Mouse (Mus musculus): ENCODE measurements around the gene Ntrk3.

Gene Ntrk3

DNA sequence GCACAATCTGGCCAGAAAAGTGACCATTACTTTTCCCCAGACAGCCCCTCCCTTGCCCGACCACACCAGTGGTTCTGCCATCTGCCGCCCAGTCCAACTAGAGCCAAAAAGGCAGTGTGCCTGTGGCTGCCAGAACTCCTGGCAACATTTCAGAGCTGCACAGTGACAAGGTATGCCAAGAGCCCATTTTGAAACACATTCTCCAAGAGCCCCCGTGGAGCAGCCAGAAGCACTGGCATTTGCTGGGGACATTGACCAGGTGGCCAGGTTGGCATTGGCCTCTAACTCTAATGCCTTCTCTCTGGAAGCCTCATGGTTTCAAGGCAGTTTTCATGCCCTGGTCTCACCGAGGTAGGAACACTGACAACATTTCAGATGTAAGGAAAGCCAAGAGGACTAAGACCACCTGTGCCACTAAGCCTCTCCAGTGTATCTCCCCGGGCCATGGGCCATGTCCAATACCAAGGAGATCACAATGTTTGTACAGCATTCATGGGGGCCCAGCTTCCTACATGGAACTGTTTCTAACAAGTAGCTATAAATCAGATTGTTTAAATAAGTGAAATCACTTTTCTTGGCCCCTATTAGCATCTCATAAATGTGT is 218.9 kb downstream of the Ntrk3 start:
- DNase-seq: no peak

DNA sequence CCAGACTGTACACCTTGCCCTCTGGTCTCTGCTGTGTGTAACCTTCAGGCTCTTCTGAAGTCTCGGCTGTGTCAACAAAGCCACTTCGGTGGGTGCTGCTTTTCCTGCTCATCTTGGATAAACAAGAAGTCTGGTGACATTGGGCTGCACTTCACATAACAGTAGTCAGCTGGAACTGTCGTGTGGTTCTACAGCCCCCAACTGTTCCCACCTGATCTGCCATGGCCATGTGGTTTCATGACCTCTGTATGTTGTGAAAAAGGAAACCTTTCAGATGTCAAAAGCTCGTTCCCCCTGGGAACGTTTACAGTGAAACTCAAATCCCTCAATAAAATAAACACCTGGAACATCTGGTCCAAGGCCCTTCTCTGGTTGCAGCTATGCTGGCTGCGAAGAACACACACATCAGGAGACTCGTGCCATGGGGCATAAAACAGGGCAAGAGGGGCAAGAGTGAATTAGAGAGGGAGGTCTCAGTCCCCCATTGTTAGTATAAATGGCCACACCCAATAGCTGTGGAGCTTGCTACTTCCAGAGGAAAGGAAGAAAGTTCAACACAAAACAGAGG is 222.7 kb downstream of the Ntrk3 start:
- DNase-seq: no peak

DNA sequence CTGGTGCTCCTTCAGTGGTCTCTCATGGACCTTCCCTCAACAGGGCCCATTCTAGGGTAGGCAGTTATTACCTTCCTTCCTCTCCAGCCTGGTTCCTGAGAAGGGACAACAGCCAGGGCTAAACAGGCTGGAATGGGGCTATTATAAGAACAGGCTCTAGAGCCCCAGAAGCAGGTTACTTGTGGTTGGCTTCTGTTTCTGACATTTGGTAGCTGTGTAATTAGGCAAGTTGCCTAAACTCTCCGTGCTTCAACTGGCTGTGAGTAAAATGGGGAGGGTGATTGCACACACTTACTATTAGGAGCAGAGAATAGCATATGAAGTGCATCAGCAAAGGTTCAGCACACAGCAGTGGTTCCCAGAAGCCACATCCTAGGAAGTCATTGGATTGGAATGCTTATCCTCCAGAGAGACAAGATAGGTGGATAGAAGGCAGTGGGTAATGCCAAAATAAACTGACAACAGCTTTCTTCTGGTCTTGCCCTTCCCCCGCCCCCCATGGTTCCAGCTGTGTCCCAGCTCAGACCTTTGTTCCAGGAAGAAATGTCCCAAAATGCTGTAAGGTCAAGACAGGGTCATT is 230.7 kb downstream of the Ntrk3 start:
- no peak for DNase-seq

DNA sequence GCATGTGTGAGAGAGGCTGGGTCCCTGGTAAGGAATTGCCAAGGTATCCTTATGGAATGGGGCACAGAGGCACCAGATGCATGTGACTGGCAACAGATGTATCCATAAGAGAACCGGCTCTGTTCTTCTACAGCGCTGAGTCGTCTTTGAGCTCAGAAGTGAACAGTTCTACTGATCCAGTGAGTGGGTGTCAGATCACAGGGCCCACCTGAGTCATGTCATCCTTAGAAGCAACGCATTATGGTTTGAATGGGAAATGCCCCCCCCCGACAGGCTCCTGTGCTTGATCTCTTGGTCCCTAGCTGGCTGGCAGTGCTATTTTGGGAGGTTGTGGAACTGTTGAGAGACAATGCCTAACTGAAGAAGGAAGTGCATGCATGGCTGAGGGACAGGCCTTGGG is 236.9 kb downstream of the Ntrk3 start:
- DNase-seq: peak; percentile 53

DNA sequence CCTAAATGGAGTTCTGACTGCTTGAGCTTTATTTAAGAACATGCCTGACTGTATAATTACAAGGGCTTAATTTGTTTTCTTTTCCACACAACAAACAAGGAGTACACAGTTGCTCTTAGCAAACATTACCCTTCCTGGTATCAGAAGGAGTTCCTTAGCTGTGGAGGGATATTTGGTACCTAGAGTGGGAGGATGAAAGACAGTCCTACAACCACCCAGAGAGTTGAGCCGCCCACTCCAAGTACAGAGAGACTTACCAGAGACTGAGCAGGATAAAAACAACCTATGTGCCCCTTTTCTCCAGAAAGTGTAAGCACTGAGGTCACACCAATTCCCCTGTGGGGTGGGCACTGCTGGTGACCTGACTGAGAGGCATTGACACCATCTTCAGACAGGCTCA is 237.8 kb downstream of the Ntrk3 start:
- no peak for DNase-seq

DNA sequence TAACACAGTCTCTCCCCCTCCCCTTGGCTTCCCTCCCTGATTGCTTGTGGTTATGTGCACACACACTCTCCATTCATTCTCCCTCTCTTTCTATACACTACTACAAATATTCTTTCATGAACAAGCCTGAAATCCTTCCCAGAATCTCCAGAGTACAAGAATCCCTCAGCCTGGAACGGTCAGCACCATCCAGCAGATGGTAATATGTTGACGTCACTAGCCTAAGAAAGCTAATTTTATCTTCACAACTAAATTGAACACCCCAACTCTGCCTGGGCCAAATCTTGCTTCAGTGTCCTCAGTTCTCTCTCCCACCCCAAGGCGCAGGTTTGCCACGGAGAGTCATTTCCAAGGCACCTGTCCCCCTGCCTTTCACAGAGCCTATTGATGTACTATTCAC is 239.5 kb downstream of the Ntrk3 start:
- peak; percentile 36 for DNase-seq

DNA sequence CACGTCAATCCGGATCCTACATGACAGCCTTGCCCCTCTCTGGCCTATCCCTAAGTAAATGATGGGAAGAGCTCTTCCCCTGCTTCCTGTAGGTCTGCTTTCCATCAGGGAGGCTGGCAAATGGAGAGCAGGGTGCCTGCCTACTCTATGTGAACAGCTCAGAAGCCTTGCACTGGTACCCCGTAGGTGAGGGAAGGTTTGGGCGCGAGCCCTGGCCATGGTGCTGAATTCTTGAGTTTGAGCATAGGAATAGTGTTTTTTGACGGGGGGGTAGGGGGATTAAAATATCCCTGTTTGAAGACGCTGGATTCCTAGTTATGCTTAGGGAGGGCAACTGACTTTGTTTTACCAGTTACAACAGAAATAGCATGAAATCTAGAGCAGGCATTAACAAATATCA is 240.0 kb downstream of the Ntrk3 start:
- no peak for DNase-seq

DNA sequence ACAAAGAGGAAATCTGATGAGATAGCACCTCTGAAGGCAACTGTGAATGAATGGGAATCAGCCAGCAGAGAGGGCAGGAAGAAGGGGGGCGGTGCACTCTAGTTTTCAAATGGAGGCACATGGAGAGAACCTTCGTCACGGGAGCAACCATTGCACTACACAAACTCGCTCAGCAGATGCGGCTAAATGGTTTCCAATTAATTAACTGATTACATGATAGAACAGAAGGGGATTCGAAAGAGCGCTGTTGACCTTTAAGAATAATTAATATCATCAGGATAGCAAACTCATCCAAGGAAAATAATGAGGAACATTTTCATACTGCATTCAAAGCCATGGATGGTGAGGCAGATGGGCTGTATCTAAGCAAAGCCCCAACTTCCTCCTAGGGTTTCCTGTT is 244.2 kb downstream of the Ntrk3 start:
- no peak for DNase-seq

DNA sequence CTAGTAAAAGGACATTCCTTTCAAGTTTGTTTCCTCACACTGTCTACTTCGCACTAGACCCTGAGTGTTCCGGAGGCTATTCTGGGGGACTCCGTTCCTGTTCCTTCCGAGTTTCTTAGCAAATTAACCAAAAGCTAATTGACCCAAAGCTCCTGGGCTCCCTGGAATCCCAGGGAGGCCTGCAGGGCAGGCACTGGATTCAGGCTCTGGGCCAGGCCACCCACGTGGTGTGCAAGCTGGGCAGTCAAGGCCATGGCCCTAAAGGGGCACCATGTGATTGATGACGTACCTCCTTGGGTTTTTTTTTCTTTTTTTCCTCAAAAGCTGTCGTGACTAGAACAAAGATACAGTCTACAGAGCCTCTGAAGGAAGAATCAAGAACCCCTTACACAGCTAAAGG is 246.6 kb downstream of the Ntrk3 start:
- no peak for DNase-seq

DNA sequence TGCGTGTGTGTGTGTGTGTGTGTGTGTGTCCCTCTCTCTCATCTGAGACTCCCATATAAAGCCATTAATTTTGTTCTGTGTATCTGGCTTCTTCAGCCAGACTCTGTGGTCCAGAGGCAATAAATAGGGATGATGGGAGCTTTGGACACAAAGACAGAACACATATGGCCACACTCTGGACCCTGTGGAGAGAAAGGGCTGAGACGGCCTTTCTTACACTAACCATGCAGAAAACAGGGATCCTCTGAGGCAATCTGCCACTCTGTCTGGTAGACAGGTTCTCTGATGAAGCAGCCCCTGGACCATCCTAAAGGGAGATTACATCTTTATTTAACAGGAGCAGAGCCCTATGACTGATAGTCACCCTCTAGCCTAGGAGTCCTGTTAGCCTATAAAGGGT is 253.5 kb downstream of the Ntrk3 start:
- no peak for DNase-seq

DNA sequence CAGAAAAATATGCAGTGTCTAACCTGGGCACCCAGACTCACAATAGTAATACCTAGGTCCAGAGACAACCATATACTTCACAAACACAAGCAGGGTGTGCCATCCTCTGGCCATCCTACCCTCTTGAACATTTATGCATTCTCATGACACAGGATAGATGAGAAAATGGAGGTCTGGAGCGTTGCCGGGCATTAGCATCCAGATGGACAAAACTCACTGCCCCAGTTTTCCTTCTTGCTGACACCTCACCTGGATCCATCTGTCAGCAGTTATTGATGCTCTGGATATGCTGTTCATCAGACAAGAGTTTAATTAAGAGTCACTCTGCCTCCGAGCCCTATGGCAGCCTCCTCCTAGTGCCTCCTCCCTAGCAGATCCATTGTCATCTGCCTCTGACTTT is 254.1 kb downstream of the Ntrk3 start:
- no peak for DNase-seq

DNA sequence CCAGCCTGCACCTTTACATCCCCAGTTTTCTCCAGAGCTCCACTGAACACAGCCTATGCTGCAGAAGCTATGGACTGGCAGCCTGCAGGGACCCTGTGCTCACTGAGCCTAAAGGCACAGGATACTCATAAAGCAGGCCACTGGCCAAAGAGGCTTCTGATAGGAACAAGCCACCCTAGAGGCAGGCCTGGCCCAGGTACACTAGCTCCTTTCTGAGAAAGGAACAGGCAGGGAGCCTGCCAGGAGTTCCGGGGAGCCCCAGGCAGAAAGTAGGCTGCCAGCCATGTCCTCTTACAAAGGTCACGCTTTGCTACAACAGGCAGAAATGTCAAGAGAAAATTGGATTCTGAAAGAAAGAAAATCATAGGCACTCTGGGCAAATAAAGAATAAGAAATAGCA is 254.8 kb downstream of the Ntrk3 start:
- DNase-seq: no peak

DNA sequence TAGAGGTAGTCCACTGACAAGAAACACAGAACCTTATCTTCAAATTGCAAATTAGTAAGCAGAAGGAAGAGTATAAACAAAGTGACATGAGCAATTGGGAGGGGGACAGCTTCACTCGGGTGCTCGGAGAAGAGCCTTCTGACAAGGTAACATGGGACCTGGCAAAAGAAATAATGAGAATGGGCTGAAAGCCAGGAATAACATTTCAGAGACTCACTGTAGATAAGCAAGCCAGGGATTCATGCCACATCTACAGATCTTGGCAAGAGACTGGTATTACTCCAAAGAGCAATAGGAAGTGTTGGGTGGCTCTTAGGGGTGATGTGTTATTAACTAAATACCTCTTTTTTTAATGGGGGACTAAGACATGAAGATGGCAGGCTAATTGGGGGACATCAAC is 258.9 kb downstream of the Ntrk3 start:
- no peak for DNase-seq

DNA sequence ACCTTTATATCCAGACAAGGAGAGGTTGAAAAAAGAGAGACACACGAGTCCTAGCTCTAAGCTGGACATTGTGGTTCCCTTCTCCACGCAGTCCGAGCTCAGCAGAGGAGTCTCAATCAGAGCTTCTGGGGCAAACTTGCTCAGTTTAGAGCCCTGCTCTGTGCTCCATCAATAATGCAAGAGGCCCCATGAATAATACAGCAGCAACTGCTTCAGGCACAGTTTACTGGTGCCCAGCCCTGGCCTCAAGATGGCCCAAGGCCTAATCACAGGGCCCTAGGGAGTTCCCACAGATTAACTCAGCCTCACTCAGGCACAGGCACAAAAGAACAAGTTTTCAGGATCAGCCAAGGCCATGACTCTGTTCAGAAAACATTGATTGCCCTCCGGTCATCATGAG is 266.1 kb downstream of the Ntrk3 start:
- no peak for DNase-seq

DNA sequence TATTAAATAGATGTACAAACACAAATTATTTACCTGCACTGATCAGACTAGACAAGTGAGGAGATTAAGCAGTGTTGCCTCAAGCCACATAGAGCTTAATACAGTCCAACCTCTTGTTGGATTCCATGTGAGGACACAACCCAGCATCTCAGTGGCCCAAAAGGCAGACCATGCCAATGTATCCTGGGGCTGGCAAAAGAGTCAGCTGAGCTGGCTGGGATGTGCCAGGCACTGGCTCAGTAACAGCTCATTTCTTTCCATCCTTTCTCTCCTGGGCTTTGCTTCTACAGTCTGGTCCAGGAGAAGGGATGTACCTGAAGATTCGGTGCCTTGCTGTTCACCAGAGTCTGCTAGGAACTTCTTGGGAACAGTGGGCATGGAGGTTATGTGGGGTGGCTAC is 266.5 kb downstream of the Ntrk3 start:
- no peak for DNase-seq

DNA sequence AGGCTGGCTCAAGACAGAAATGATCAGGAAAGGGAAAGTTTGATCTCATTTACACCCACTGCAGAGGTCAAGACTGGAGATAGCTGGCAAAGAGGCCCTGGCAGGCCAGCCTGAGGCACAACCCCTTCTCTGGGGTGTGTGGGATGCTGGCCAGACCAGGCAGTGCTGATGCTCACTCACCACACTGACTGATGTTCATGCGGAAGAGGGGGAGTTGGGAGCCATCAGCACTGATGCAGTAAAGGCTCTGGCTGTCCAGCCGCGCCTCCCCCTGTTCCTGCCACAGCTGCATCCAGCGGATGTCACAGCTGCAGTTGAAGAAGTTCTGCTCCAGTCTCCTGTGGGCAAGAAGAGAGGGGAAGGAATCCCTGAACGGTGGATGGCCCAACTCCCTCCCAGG is 275.2 kb downstream of the Ntrk3 start:
- no peak for DNase-seq

DNA sequence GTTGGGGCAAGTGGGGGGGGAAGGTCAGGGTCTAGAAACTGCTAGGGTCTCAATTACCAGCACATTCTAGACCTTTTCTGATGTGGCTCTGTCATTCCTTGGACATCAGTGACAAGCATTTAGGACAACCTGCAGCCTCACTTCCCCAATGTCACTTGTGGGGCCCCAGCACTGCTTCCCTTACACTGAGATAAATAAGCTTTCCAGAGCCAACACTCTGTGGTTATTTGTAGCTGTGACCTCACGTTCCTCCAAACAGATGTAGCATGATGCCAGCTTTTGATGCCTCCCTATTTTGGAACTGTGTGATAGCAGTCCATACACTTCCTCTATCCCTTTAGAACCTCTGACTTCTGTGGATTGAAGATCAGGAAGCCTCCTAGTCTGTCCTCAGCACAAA is 278.8 kb downstream of the Ntrk3 start:
- DNase-seq: no peak

DNA sequence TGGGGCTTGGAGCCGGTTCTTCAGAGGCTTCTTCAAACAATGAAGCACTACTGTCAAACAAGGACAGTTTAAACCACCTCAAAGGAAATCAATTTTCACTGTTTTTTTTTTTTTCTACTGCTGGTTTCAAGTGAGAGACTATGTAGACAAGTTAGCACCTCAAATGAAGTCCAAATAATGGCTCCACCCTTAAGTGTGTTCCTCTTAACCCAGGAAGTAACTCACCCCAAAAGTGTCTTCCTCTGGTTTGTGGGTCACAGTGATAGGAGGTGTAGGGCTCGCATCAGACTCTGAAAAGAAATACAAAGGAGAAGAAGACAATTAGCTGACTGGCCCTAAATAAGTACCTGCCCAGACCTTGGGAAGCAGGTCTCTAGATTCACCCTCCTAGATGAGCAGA is 286.1 kb downstream of the Ntrk3 start:
- DNase-seq: no peak

DNA sequence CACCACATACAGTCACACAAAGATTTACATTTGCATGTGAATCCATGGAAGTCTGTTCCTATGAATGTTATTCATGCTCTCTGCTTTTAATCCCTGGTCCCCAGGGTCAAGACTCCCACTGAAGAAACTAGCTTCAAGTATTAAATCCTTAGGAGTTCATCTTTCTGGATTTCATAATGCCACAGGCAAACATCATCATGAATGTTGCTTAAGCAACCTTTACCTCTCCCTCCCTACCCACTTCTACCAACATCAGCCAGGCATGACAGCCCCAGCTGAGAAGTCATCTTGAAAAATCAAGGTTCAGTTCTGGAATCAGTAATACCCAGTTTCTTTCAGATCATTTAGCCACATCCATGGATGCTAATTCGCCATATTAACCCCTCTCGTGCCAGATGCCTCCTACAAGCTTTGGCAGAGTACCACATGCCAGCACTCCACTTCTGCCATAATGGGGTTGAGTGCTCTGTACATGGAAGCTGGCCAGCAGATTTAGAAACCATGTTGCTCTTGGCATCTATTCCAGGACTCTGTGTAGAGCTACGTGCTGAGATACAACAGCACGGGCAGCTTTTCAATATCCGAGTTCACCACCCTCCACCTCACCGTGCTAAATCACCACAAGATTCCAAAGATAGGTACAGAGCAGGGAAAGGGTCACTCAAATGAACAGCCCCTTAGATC is 287.8 kb downstream of the Ntrk3 start:
- DNase-seq: no peak

DNA sequence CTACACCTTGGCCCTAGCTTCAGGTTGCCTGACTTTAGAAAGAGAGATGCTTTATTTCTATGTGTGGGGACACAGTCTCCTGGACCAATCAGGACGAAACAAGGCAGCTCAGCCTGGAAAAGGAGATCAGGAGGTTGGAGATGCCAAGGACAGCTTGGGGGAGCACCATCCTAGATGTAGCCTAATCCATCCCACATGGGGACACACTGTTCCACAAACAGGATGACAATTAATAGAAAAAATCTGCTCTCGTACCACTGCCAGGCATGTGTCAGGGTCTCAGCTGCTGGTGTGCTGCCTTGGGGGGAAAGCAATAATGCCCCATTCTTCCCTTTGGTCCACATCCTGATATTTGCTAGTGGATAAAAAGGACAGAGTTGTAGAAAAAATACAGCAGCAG is 289.0 kb downstream of the Ntrk3 start:
- DNase-seq: no peak

DNA sequence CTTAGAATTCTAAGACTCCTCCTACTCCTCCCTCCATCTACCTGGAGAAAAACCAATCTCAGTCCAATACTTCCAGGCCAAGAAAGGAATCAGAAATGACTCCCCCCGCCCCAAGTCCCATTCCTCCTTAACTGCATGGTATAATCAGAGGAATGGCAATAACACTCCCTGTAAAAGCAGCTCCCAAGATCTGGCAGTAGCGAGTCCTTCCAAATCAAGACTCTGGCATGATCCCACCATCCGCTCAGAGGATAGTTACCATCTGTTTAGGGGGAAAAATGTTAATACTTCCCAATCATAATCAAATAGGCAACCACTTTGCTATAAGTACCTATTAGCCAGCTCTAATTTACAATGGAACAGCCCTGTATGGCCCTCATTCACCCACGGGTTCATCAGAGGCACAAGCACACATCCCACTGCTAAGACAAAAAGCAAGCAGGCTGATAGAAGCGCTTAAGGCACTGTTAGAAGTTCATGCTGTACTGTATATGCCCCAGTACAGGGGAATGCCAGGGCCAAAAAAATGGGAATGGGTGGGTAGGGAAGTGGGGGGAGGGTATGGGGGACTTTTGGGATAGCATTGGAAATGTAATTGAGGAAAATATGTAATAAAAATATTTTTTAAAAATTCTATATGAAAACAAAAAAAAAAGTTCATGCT is 294.3 kb downstream of the Ntrk3 start:
- DNase-seq: no peak

DNA sequence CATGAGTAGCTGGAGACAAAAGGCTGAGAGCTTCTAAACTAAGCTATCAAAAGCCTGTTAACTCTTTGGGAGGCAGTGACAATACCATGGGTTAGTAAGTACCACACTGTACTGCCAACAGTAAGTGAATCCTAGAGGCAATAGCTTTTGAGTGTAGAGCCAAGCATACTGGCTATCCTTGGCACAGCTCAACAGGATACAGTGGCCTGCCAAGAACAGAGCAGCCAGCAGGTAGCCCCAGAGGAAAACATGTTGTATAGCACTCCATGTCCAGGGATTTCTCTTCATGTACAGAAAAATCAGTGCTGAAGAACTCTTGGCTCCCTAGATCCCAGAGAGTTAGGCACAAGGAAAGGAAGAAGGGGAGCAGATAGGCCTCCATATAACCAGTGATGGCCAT is 296.1 kb downstream of the Ntrk3 start:
- no peak for DNase-seq

DNA sequence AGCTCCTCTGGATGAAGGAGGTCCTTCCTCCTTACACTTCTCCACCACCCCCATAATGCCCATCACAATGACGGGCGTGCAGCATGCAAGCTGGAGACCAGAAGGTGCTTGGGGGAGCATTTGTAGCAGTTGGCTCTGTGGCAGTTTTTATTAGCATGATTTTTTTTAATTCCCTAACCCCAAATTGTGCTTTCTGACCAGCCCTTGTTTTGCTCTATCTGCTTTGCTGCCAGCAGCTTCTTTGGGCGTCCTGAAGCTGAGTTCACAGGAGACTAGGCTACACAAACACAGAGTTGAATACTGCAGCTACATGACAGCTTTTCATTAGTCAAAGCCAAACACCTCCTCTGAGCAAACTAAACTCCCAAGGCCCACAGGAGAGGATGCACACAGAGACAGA is 296.9 kb downstream of the Ntrk3 start:
- DNase-seq: no peak

DNA sequence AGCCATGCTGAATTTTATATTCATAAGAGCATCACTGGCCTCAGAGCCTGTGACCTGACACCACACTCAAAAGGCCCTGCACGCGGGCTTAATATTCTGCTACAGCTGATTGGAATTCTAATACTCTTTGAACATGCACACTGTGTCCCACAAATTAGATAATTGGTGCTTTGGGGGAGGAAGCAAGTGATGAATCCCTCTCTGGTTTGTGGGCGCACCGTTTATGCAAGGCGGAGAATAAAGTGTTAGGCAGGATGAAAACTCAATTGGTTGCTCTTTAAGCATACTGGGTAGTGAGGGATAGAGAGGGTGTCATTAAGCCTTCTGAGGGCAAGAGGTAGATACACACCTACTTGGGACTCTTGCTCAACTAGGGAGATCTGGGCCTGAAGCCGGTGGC is 297.3 kb downstream of the Ntrk3 start:
- DNase-seq: no peak

All from right cerebral cortex, adult 18-20 months (tissue).